Mouse (Mus musculus) thymus, postnatal 4 days (tissue): ENCODE data around the gene Whamm.

Experiments
- DNase-seq: peaks from one replicate; pipeline ENCODE4 v3.0.0; 2021

Whamm gene

DNA sequence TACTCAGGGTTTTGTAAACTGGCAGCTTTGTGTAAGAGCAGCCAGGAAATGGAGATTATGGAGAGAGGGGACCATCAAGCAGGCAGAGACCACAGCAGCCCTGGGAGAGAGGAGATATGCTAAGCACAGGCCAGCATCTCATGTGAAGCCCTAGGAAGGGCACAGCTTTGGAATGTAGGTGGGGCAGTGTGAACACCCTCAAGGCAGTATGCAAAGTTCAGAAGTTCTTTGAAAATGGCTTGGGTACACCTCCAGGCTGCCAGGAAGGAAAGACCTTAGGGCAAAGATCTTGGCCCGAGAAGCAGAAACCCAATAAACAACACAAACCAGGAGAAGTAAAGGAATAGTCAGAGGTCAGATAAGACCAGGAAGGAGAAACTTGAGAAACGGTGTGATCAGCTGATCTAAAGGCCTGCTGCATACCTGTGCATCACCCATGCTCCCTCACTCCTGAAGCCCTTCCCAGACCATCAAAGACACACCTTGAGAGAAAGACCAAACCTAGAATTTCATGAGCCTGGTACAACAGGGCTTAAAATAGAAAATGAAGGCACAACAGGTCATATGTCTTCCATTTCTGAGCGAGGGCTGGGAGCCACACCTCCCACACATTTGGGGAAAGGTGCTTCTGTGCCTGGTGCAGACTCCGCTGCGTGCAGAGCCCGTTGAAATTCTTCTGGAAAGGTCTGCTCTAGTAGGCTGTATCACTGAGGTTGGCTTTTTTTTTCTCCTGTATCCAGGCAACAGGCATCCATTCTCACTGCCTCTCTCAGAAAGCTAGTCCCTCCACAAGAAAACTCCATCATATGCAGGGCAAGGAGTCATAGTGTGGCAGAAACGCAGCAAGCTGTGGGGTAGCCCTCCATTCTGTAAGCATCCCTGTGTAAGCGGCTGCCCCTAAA is 28.6 kb downstream of the Whamm start:
- DNase-seq: no peak

DNA sequence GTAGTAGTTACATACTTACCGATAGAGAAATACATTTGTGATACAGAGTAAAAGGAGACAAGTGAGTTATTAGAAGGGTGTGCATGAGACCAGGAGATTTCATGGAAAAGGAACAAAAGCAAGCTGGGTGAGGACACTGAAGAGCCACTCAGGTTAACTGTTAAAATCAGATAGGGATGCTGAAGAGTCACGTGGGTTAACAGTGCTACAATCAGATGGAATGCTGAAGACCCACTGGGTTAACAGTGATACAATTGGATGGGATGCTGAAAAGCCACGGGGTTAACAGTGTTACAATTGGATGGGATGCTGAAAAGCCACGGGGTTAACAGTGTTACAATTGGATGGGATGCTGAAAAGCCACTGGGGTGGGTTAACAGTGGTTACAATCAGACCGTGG is 33.9 kb downstream of the Whamm start:
- DNase-seq: no peak

DNA sequence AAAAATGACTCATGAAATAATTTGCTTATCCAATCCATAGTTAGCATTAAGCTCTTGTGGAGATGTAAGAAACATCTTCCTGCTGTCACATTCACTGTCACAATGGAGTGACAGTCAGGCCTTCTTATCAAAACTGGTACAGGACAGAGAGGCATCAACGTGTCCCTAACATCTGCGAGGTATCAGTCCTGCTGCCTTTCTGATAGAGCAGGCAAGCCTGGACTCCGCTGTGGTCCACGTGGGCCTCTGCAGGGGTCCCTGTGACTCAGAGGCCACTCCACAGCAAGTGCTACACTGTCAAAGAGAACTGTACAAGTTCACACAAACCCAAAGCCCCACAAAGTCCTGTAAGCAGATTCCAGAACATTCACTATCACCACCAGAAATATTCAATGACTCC is 34.4 kb downstream of the Whamm start:
- no peak for DNase-seq

DNA sequence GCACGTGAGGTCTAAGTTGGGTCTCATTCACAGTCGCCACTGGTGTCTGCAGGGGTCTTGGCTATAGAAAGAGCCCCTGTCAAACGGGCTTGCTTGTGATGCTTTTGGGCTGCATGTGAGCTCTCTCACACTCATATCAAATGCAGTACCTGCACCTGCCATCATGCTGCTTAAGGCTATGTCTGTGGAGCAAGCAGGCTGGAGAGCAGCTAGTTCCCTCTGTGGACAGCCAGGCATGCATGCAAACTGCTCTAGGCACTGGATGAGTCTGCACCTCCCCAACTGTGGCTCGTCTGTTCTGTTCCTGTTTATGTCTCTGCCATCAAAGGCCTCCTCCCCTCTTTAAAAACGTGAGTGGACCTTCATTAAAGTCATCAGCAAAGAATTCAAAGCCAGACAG is 35.4 kb downstream of the Whamm start:
- no peak for DNase-seq

DNA sequence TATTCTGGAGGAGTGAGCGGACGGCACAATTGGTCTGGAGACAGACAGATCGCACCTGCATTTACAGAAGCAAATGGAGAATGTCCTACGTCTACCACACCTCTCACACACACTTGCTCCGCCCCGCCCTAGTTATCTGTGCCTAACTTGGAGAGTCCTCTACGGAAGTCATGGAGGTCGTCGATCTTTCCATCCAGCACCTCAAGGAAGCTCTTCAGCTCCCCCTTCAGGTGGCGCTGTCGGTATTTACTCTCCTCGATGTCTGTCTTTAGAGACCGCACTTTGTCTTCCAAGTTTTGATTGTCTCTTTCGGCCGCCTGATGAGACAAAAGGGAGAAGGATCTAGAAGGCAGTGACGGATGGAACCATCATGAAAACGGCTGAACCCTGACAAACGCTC is 39.1 kb downstream of the Whamm start:
- DNase-seq: peak; percentile 67

DNA sequence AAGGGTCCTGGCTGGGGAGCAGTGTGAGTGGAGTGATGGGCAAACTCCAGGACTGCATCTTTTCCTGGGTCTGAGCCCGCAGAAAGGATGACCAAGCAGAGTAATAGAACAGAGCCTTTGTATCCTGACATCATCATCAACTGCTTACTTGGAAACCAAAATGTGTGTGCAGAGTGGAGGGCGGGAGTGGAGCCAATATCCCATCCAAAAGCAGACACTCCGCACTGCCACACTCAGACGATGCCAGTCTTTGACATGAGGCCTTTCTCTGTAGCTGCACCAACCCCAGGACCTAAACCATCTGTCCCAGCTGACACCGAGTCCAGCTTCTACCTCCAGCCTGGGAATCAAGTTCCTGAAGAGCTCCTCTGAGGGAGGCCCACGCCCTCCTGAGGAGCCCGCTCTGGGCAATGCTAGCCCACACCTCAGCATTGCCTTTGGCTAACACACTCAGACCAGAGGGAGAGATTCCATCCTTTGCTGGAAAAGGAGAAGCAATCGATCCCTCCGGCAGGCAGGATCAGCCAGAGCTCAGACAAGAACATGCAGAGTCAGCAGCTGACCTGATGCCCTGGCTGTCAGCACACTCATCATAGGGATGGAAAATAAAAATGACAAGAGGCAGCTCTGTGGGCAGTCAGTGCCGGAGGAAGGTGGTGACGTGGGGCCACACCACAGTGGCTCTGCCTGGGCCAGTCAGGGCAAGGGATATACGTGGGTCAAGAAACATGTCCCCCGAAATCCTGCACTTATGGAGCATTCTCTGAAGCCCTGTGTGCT is 42.0 kb downstream of the Whamm start:
- DNase-seq: no peak

DNA sequence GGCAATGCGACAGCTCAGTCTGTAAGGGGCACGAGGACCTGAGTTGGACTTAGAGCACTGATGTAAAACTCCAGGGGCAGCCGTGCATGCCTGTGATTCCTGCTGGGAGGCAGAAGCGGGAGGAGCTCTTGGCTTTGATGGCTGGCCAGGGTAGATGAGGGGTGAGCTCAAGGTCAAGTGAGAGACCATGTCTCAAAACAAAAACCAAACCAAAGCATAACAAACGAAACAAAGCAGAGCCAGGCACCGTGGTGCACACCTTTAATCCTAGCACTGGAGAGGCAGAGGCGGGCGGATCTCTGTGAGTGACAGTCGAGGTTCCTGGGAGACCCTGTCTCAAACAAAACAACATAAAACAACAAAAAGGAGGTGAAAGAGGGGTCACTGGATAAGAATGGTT is 44.0 kb downstream of the Whamm start:
- DNase-seq: no peak

DNA sequence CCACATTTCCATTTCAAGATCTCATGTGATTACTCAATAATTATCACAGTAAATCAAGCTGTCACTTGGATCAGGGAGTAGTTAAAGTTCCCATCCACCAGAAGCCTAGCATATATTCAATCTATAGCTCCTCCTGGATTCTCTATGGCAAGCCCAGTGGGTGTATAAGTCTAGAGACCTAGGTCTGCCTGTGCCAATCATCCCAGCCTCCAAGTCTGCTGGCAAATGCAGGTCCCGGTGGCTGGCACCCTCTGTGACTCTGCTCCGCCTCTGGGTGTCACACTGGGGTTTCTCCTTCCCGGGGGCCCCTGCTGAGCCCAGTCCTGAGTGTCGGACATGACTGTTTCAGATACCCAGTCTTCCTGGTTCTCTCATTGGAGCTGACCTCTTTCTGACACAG is 51.7 kb downstream of the Whamm start:
- DNase-seq: no peak

DNA sequence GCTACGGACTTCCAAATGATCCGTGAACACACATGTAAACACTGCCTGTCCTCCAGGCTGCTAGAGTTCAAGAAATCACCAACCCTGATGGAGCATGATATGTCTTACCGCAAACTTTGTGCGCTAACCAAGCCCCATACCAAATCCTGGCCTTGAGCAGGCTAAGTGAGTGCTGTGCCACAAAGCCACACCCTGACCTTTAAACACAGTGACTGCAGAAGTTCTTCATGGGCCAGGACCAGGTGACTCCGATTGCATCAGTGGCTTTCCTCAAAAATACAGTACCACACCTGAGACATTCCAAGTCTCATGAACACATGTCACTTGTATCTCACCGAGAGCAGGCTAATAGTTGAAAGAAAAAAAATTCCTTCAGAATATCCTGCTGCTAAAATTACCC is 52.7 kb downstream of the Whamm start:
- DNase-seq: no peak

DNA sequence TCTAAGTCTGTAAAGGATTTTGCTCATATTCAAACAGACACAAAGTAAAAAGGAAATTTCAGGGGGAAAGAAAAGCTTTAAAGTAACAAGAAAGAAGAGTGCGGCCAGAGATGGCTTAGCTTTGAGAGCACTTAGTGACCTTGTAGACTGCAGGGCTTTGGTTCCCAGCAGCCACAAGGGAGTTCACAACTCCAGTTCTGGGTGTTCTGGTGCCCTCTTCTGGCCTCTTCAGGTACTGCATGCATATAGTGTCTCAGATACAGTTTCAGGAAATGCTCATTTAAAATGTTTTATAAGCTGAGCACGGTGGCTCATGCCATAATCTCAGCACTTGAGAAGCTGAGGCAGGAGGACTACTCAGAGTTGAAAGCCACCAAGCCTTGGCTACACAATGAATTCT is 55.4 kb downstream of the Whamm start:
- peak; percentile 67 for DNase-seq

DNA sequence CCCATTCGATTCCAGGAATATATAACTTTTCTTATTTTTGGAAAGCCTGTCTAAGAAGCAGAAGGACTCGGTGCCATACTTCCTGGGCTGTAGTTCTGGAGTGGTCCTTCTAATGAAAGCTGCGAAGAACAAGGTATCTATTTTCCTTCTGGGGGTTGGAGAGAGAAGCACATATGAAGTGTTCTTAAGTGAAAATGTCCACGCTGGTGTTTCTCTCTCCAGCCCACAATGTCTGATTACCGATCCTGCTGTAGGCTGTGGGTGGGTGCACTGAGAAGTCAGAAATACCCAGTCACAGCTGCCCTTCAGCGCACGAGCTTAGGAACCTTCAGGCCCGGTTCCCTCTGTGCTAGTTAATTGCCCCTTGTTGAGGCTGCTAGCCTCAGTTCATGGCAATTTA is 60.2 kb downstream of the Whamm start:
- no peak for DNase-seq

DNA sequence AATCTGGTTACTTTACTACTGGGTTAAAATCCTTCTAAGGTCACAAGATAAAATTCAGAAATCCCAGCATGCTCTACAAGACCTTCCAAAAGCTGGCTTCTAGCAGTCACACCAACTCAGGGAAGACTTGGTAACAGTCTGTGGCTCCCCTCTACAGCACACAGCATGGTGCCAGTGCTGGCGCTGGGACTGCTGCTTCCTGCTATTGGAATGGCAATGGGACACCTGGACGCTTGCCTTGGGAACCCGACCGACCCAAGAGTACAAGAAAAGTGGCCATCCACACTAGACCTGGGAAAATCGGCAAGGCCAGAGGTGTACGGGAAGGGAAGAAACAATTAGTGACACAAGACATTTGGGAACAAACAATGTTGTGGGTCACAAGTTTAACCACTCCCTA is 61.5 kb downstream of the Whamm start:
- no peak for DNase-seq

DNA sequence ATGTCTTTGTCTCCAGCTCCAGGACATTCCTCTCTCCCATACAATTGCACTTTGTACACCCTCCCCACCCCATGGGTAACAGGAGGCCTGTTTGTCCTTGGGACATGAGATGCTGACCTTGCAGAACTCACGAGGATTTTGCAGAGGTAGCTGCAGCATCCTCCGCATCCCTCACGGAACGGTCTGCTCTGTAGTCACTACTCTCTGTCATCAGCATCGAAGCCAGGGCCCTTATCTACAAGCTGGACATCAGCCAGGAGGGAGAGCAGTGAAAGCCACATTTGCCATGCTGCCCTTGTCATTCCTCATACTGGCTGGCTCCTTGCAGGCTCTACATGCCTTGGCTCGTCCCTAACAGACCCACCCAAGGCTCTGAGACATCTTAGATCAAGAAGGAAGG is 70.0 kb downstream of the Whamm start:
- no peak for DNase-seq

DNA sequence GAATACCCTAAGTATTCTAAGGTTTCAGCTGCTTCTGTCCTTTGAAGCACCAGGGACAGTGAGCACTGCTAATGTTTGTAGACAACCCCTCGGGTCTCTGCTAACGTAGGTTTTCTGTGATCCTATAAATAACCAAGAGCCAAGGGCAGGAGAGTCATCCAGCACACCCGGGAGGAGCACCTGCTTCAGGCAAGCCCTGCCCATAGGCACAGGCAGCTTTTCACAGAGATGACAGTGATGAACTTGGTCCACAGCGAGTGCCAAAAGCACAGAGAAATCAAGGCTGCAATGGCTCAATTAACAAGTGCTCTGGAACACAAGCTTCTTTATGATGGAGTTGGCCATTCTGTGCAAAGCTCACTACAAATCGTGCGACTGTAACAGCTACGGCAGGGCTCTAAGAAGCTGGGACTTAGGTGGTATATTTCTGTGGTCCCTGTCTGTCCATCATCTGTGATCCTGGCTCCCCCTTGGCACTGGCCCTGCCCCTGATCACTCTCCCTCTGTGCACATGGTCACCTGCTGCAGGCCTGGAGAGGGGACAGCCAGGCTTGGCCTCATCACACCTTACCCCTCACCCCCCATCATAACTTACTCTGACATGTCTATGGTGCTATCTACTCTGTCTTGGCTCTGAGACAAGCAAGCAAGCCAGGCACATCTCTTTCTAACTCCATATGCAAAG is 73.6 kb downstream of the Whamm start:
- no peak for DNase-seq
